Mouse (Mus musculus) myocyte (in vitro differentiated cells): ENCODE data around the gene Dapk2.

ENCODE experiments used
- CEBPB ChIP-seq: IDR thresholded peaks from 2 replicates; pipeline ENCODE4 v1.6.1; 2011; ENCODE audit warnings: mild to moderate bottlenecking, moderate library complexity; ENCODE audit not compliant: poor library complexity, insufficient read depth, severe bottlenecking
- E2F4 ChIP-seq: IDR thresholded peaks from one replicate; pipeline ENCODE4 v1.6.1; 2011; ENCODE audit warnings: mild to moderate bottlenecking, control low read depth, moderate library complexity; ENCODE audit not compliant: insufficient read depth
- MAX ChIP-seq: IDR thresholded peaks from one replicate; pipeline ENCODE4 v1.6.1; 2011; ENCODE audit warnings: low read depth, mild to moderate bottlenecking, control low read depth
- MYOD1 ChIP-seq, 3 experiments: IDR thresholded peaks; one replicate each; pipeline ENCODE4 v1.6.1; 2011; ENCODE audit warnings: control low read depth in 2 of 3, low read depth in 2 of 3, mild to moderate bottlenecking in 2 of 3, moderate library complexity in 1 of 3; ENCODE audit not compliant: insufficient read length in 2 of 3, control insufficient read depth in 1 of 3
- MYOG ChIP-seq, 3 experiments: IDR thresholded peaks; one replicate each; pipeline ENCODE4 v1.6.1; 2011; ENCODE audit warnings: control low read depth in 2 of 3, low read depth in 2 of 3, mild to moderate bottlenecking in 2 of 3; ENCODE audit not compliant: insufficient read length in 2 of 3, control insufficient read depth in 1 of 3, insufficient read depth in 1 of 3
- POLR2A ChIP-seq: IDR thresholded peaks from one replicate; pipeline ENCODE4 v1.6.1; 2011; ENCODE audit warnings: low read depth, mild to moderate bottlenecking, control low read depth, moderate library complexity; ENCODE audit not compliant: insufficient read length
- POLR2AphosphoS2 ChIP-seq: IDR thresholded peaks from one replicate; pipeline ENCODE4 v1.6.1; 2011; ENCODE audit warnings: low read depth, control low read depth; ENCODE audit not compliant: insufficient read length
- REST ChIP-seq: IDR thresholded peaks from one replicate; pipeline ENCODE4 v1.6.1; 2011; ENCODE audit warnings: mild to moderate bottlenecking, control low read depth, moderate library complexity; ENCODE audit not compliant: insufficient read depth, insufficient read length
- SRF ChIP-seq: IDR thresholded peaks from one replicate; pipeline ENCODE4 v1.6.1; 2011; ENCODE audit warnings: low read depth; ENCODE audit not compliant: control insufficient read depth, insufficient read length
- TCF12 ChIP-seq: IDR thresholded peaks from one replicate; pipeline ENCODE4 v1.6.1; 2011; ENCODE audit warnings: mild to moderate bottlenecking, control low read depth; ENCODE audit not compliant: poor library complexity, insufficient read depth, severe bottlenecking
- TCF3 ChIP-seq: IDR thresholded peaks from one replicate; pipeline ENCODE4 v1.6.1; 2011; ENCODE audit warnings: low read depth, control low read depth; ENCODE audit not compliant: insufficient read length
- USF1 ChIP-seq: IDR thresholded peaks from one replicate; pipeline ENCODE4 v1.6.1; 2011; ENCODE audit warnings: low read depth, mild to moderate bottlenecking, control low read depth, moderate library complexity

DNA sequence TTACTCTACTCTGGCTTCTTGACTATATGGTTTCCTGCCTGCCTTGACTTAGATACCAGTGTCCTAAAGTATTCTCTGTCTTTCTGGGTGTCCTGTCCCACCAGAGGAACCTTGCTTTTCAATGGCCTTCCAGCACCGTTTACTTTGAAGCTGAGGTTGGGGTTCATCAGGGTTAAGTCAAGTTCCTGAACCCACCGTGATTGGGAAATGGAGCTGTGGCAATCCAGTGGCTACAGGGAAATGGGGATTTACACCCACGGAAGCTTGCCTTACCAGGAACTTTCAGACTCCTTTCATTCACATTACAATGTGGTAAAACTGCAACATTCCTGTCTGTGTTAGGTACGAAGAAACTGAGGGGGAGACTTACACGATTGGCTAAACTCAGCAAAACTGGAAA is 54.8 kb downstream of the Dapk2 start:
- TF ChIP-seq POLR2A: no peak
- TF ChIP-seq MYOD1 (IDR thresholded peaks at IDR 0.05; ENCODE audit: control insufficient read depth in 1 of 3, insufficient read length in 2 of 3, low read depth in 2 of 3): no peak
- TF ChIP-seq MYOG (IDR thresholded peaks at IDR 0.05; ENCODE audit: control insufficient read depth in 1 of 3, insufficient read depth in 1 of 3, insufficient read length in 2 of 3, low read depth in 2 of 3): no peak
- no peak for TF ChIP-seq POLR2AphosphoS2
- no peak for TF ChIP-seq USF1
- TF ChIP-seq E2F4: no peak
- TF ChIP-seq MAX: no peak
- TF ChIP-seq CEBPB: no peak
- no peak for TF ChIP-seq TCF12
- no peak for TF ChIP-seq SRF
- TF ChIP-seq TCF3: no peak
- TF ChIP-seq REST: no peak
